Mouse (Mus musculus) heart, adult 2 months (tissue): Measurements from ENCODE around the gene Emp3.

ENCODE experiments used
- EP300 ChIP-seq: fragments of 200-500 bp; IDR thresholded peaks from 2 replicates; pipeline ENCODE4 v1.6.1; 2011; ENCODE audit warnings: low read depth, low read length, control low read depth; ENCODE audit not compliant: insufficient read depth
- POLR2A ChIP-seq: fragments of 200-500 bp; IDR thresholded peaks from 2 replicates; pipeline ENCODE4 v1.6.1; 2011; ENCODE audit warnings: mild to moderate bottlenecking, low read depth, low read length, control low read depth; ENCODE audit not compliant: insufficient read depth

- no peak for TF ChIP-seq POLR2A
- no peak for TF ChIP-seq EP300
These were observed 25.2 kb downstream of the Emp3 start for GRCm38 (mm10) chr7:45895931-45896516.
